Mouse (Mus musculus) cerebellum, postnatal 36 days (tissue): Measurements from ENCODE around the gene Bmp15.

ENCODE experiments used
- DNase-seq, 2 experiments: peaks; one replicate each; pipeline ENCODE4 v3.0.0; 2021 to 2022; ENCODE audit warnings: mixed read lengths in 2 of 2

Bmp15 gene

DNA sequence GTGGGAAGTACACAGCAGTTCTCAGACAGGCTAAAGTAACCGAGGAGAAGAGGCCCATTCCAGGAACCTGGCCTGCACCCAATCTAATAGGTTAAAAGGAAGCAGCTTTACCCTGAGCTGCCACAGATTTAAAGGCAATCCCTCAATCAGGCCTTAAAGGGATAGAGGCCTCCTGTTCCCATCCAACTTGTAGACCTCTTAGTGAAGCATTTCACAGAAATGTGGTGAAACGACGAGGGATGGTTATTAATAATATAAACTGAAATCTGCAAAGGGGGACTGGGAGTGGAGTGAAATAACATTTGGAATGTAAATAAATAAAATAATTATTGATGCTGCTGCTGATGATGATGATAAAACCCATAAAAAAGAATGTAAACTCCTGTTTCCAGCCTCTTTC is at the start of gene Bmp15:
Bmp15 (minus strand) TSS at position 101 of the 400 bp plus-strand sequence.
- DNase-seq, result no peak

DNA sequence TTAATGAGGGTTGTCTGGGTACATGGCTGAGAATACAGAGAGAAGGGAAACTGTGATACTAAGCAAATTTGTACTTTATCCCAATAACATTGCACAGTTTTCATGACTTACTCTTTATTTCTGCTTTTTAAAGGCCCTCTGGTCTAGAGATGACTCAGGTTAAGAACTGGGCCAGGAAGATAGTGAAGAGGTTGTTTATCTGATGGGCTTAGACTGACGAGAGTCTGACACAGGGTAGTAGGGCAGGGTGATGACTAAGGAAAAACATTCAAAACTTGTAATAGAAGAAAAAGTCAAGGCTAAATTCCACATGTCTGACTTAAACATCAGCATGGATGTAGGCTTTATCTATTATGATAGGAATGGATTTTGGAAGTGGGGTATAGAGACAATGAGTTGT is 48.3 kb upstream of the Bmp15 start:
- DNase-seq, result no peak

DNA sequence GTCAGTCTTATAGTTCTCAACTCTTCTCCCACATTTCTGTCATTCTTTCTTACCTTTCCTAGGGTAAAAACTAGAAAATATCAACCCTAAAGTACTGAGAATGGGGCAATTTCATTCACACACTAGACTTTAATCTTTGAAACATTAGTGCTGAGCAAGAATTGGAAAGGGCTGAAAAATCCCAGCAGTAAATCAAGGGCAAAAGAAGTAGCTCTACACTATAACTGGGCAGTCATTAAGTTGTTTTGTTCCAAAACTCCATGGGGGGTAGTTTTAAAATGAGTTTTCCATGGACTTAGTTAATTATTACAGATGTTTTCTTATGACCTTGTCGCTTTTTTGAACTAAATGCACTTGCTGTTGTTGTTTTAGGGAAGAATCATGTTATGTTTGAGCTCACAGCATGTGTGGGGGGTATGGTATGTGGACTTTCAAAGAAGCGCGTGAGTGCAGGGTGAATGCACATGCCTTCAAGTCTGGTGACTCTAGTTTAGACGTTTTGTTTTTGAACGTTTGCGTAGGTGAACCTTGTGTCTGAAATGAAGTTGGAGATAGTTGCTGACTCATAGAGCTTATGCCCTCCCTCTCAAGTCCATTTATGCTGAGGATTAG is 37.1 kb upstream of the Bmp15 start:
- DNase-seq, result no peak

DNA sequence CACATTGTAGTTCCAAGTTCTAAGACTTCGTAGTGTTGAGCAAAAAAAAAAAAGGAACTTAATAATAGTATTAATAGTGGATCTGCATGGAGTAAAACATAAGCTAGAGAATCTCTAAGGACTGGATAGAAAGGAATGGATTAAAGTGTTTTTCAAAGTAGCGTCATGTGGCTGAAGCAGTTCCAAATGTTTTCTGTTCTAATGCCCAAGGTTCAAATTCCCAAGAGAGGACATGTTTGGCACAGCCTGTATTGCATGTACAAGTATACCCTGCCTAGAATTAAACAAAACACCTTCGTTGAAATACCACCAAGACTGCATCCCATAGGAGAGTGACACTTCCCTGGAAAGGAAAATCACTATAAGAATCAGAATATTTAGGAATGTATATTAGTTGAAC is 36.4 kb upstream of the Bmp15 start:
- no peak for DNase-seq

DNA sequence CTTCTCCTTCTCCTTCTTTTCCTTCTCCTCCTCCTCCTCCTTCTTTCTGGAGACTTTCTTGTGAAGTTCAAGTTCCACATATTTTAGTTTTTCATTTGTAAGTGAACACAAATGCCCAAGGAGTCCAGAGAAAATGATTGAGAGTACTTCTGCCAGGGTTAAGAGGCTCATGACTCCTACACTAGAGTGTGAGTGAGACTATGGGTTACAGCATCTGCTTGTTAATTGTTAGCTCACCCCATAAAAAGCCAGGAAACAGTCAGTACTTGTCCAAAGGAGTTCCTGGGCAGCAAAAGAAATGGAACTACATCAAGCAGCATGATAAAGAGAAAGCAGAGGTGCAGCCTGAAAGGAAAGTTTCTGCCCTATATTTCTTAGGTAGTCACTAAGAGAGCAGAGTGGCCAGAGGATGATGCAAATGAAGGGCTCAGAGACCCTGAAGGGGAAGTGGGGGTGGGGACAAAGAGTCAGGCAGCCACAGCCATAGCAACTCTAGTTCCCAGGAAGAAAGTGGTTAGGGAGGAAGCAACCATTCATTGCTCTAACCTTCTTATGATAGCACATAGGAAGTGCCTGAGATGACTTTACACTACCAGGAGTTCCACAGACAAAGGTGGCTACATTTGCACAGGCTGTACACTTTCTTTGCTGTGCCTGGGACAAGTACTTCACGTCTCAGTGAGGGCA is 24.9 kb upstream of the Bmp15 start:
- DNase-seq, result no peak

DNA sequence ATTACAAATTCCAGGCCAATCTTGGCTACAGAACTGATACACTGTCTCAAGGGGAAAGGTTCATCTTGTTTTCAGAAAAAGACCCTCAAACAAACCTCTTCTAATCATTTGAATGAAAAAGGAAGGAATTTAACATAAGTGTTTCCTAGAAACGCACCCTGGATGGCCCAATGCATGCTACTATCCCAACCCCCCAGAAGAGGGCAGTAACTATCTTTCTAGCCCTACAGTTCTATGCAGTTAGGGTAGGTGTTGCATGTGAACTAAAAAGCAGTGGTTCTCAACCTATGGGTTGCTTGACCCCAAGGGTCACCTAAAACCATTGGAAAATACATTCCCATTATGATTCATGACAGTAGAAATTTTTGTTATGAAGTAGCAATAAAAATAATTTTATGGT is 3.5 kb upstream of the Bmp15 start:
- no peak for DNase-seq

DNA sequence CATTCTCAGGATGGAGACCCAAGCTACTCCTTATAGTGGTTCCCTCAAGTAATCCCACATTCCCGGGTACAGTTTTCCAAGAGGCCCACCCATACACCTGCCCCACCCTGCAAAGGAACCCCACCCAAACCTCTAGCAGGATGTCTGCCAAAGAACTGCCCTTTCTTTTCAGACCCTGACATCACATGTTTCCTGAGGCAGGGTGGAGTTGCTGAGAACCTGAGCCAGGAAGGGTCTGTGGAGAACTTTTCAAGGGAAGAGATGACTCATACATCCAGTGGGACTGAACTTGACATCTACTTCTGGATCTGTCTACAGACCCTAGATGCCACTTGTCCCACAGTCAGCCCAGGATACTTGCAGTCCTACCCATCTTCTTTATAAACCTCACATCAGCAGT is 2.8 kb downstream of the Bmp15 start:
- DNase-seq, result no peak
